Mouse (Mus musculus) liver, postnatal 0 days (tissue): ENCODE results near the gene Muc2.

Experiments used
- CTCF ChIP-seq: sonication (generic); IDR thresholded peaks from 2 replicates; pipeline ENCODE4 v1.5.1; 2016; ENCODE audit warnings: antibody characterized with exemption, low read depth
- EP300 ChIP-seq: IDR thresholded peaks from 2 replicates; pipeline ENCODE4 v1.6.1; 2016; ENCODE audit warnings: antibody characterized with exemption, low read depth, mild to moderate bottlenecking

GRCm38 (mm10) chr7:141660346-141660745 lies 29.8 kb upstream of the Muc2 start:
- TF ChIP-seq CTCF, result no peak
- no peak for TF ChIP-seq EP300
